Mouse (Mus musculus) liver, postnatal 0 days (tissue): ENCODE data around the gene Zfp1.

Experiments
- CTCF ChIP-seq: sonication (generic); IDR thresholded peaks from 2 replicates; pipeline ENCODE4 v1.5.1; 2016; ENCODE audit warnings: antibody characterized with exemption, low read depth
- EP300 ChIP-seq: IDR thresholded peaks from 2 replicates; pipeline ENCODE4 v1.6.1; 2016; ENCODE audit warnings: antibody characterized with exemption, low read depth, mild to moderate bottlenecking

DNA sequence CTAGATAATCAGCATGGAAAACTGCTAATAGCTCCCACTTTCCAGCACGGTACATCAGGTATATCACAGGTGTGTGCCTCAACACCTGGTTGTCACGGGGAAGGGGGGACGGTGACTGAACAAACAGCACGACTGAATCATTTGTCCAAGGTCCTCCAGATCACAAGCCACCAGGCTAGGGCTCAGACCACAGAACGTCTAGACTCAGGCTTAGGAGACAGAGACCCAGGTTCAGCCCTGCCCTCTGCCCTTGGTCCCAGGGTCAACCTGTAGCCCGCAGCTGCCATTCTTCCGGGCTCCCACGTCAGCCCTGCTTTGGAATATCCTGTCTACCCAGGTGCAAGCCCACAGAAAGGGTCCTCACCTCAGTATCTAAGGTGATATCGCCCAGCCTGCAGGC lies 58.2 kb downstream of the Zfp1 start:
- no peak for TF ChIP-seq CTCF
- no peak for TF ChIP-seq EP300
